Mouse (Mus musculus): ENCODE data around the gene Sfn.
"Not testable (repeated sequence)": the region's sequence is repeated elsewhere in the genome, so short reads cannot be mapped to it uniquely, and the experiment has no call there.

Sfn gene

GRCm38 (mm10) chr4:133601721-133602218 lies at the start of gene Sfn:
Gene Sfn (minus strand): TSS chr4:133602168.
- DNase-seq = peak; percentile 83 to 85

- DNase-seq = no peak
These were observed 49.5 kb upstream of the Sfn start for GRCm38 (mm10) chr4:133651445-133651844.

GRCm38 (mm10) chr4:133649989-133650699 lies 48.2 kb upstream of the Sfn start, which contains the start of gene Zdhhc18:
Gene Zdhhc18 (minus strand): TSS chr4:133650154.
- peak; percentile 86 to 88 for DNase-seq

GRCm38 (mm10) chr4:133649464-133649863 lies 47.5 kb upstream of the Sfn start:
- not testable (repeated sequence) for DNase-seq

- no peak for DNase-seq
These were observed 43.7 kb upstream of the Sfn start for GRCm38 (mm10) chr4:133645680-133646079.

- DNase-seq = no peak
These were observed 43.2 kb upstream of the Sfn start for GRCm38 (mm10) chr4:133645195-133645594.

- no peak for DNase-seq
These were observed 32.1 kb upstream of the Sfn start for GRCm38 (mm10) chr4:133634043-133634410.

- DNase-seq = peak; percentile 96 to 97
These were observed 31.5 kb upstream of the Sfn start for GRCm38 (mm10) chr4:133633332-133634042.

- DNase-seq = peak in 1 of 2 experiments; percentile 56
These were observed 30.7 kb upstream of the Sfn start for GRCm38 (mm10) chr4:133632483-133633327.

GRCm38 (mm10) chr4:133631769-133632411 lies 29.9 kb upstream of the Sfn start:
- peak; percentile 61 to 65 for DNase-seq

GRCm38 (mm10) chr4:133631071-133631768 lies 29.3 kb upstream of the Sfn start:
- no peak for DNase-seq

- DNase-seq = no peak
These were observed 28.5 kb upstream of the Sfn start for GRCm38 (mm10) chr4:133630326-133630920.

- peak in 1 of 2 experiments; percentile 33 for DNase-seq
These were observed 27.2 kb upstream of the Sfn start for GRCm38 (mm10) chr4:133629191-133629590.

GRCm38 (mm10) chr4:133628517-133628916 lies 26.5 kb upstream of the Sfn start:
- peak; percentile 45 to 50 for DNase-seq

GRCm38 (mm10) chr4:133627039-133627438 lies 25.1 kb upstream of the Sfn start:
- no peak for DNase-seq

GRCm38 (mm10) chr4:133626621-133627020 lies 24.7 kb upstream of the Sfn start:
- peak in 1 of 2 experiments; percentile 7 for DNase-seq

- DNase-seq = peak in 1 of 2 experiments; percentile 21
These were observed 24.3 kb upstream of the Sfn start for GRCm38 (mm10) chr4:133626221-133626620.

GRCm38 (mm10) chr4:133625621-133626071 lies 23.7 kb upstream of the Sfn start:
- peak; percentile 82 for DNase-seq

- DNase-seq = no peak
These were observed 22.9 kb upstream of the Sfn start for GRCm38 (mm10) chr4:133624830-133625229.

GRCm38 (mm10) chr4:133622161-133622695 lies 20.3 kb upstream of the Sfn start:
- peak; percentile 86 for DNase-seq

- DNase-seq = peak; percentile 56 to 60
These were observed 18.7 kb upstream of the Sfn start for GRCm38 (mm10) chr4:133620668-133621067.

All from B cell, adult 2 months (primary cell).